Mouse (Mus musculus) cerebellum, adult 11 months (tissue): Measurements from ENCODE around the gene Rnf167.
A peak's percentile ranks its signal among the peaks of the same experiment; 100 is the strongest.

Source experiments
- DNase-seq: peaks from one replicate; pipeline ENCODE4 v3.0.0; 2022

The Rnf167 gene

DNA sequence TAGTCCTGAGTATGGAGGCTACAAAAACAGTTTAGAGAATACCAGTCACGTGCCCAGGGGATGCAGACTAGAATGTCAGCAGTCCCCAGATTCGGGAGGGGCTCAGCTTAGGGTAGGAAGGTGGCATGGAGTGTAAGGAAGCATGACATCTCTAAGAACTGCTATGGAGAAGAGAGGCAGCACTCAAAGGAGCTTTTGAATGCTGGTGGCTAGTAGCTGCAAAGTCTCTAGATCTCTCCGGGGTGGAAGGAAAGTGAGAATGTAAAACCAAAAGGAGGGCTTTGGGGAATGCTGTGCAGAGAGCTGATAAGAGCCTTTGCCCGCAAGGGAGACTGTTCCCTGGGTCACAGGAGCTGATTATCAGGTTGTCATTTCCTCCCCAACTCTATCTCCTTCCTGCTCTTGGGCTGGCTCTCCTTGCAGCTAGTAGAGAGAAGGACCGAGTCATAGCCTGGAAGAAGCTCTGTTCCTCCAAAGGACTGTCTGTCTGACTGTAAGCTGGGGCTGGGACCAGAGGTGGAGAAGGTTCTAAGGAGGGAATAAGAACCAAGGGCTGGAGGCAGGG, 8.2 kb upstream of the Rnf167 start, which contains the start of gene Gp1ba:
Gene Gp1ba, plus strand, starts transcription at position 409 of the 565 bp plus-strand sequence.
- DNase-seq: no peak

DNA sequence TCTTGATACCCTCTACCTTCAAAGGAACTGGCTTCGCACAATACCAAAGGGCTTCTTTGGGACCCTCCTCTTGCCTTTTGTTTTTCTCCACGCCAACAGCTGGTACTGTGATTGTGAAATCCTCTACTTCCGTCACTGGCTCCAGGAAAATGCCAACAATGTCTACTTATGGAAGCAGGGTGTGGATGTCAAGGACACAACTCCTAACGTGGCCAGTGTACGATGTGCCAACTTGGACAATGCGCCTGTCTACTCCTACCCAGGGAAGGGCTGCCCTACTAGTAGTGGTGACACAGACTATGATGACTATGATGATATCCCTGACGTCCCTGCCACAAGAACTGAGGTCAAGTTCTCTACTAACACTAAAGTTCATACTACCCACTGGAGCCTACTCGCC, 7.1 kb upstream of the Rnf167 start:
- DNase-seq: no peak

DNA sequence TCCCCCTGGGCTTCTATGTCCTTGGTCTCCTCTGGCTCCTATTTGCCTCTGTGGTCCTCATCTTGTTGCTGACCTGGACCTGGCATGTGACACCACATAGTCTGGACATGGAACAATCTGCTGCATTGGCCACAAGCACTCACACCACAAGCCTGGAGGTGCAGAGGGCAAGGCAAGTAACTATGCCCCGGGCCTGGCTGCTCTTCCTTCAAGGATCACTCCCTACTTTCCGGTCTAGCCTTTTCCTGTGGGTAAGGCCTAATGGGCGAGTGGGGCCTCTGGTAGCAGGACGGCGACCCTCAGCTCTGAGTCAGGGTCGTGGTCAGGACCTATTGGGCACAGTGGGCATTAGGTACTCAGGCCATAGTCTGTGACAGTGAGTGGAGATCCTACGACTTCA, 5.8 kb upstream of the Rnf167 start:
- no peak for DNase-seq

DNA sequence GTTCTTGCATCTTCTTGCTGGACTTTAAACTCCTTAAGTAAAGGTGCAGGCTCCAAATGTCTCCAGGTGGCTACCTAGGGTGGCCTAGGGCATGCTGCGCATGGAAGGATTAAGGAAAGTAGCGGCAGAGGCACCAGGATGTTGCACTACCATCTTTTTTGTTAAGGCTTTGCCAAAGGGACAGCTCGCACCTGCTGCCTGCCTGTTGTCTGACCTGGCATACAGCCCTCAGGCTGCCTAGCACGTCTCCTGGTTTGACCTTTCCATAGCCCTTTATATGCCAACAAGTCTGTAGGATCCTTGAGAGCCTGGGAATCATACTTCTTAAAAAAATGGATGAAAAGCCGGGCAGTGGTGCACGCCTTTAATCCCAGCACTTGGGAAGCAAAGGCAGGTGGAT, 4.0 kb upstream of the Rnf167 start:
- no peak for DNase-seq

DNA sequence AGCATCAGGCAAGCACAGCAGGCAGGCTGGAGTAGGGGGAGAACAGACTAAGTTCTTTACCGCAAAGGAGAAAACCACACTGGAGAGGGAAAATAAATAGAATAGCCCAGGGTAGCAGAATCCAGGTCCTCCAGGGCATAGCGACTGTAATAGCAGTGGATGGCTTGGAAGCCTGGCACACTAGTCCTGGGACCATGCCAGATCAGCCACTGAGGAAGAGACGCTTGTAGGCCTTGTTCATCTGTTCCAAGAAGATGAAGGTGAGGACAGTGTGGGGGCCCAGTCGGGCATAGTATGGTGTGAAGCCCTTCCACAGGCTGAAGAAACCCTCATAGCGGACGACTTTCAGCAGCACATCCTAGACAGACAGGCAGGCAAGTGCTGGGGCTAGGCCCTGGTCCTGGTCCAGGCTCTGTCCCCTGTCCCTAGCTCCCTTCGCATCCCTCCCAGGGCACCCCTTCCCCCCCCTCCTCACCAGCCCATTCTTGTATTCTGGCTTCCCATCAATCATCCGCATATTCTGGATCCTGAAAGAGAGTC, 2.4 kb upstream of the Rnf167 start:
- DNase-seq: no peak

DNA sequence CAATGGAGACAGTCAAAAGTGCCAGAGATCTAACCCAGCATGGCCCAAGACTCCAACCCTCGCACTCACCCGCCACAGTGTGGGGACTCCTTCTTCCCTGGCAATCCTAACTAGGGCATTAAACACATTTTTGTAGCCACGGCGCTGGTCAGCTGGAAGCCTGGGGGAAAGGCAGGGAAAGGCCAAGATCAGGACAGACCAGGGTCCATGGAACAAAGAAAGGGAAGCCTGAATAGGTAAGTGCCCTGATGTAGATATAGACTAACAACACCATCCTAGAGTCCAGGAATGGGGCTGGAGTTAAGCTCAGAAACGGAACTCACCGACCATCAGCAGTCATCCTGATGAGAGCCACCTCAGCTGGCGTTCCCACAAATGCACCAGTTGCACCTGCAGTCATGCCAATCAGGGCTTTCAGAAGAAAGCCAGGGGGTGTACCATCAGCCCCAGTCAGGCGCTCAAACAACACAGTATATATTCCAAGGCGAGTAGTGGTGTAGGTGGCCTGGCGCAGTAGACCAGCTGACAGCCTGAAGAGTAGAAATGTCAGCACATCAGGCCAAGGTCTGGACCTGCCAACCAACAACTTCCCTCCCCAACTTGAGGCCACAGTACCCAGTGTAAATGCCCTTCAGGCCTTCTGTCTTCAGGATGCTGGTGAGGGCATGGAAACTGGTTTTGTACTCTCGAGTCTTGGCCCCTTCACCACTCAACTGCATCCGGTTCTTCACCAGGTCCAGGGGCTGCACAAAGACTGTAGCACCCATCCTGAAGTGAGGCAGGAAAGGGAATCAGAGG, 1.4 kb upstream of the Rnf167 start:
- no peak for DNase-seq

GRCm38 (mm10) chr11:70646259-70646555, 828 bp upstream of the Rnf167 start:
- DNase-seq: peak; percentile 48

DNA sequence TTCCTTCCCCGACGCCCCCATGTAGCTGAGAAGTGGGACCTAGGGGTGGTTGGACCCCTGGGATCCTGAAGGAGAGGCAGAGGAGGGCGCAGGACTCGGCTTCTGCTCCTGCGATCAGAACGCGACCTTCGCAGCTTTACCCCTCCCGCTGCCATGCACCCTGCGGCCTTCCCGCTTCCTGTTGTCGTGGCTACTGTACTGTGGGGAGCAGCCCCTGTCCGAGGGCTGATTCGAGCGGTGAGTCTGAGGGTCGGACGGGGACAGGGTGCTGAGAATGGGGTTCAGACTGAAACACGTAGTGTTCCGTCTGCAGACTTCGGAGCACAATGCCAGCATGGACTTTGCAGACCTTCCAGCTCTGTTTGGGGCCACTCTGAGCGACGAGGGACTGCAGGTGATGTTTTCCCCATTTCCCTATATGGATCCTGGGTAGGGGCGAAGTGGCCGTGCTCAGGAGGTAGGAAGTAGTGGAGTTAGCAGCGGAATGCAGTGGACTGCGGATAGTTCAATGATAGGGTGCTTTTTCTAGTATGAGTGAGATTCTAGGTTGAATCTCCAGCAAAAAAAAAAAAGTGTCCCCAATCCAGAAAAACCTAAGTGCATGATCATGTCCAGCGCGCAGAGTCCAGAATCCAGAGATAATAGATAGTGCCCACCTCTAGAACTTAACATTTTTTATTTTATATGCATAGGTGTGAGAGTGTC, 833 bp downstream of the Rnf167 start:
- DNase-seq: no peak

- no peak for DNase-seq
These were observed 1.5 kb downstream of the Rnf167 start for GRCm38 (mm10) chr11:70648512-70648911.

- no peak for DNase-seq
These were observed 2.2 kb downstream of the Rnf167 start for GRCm38 (mm10) chr11:70649185-70649734.

- no peak for DNase-seq
These were observed 3.5 kb downstream of the Rnf167 start for GRCm38 (mm10) chr11:70650322-70651175.

GRCm38 (mm10) chr11:70651391-70651790, 4.4 kb downstream of the Rnf167 start:
- DNase-seq: no peak

DNA sequence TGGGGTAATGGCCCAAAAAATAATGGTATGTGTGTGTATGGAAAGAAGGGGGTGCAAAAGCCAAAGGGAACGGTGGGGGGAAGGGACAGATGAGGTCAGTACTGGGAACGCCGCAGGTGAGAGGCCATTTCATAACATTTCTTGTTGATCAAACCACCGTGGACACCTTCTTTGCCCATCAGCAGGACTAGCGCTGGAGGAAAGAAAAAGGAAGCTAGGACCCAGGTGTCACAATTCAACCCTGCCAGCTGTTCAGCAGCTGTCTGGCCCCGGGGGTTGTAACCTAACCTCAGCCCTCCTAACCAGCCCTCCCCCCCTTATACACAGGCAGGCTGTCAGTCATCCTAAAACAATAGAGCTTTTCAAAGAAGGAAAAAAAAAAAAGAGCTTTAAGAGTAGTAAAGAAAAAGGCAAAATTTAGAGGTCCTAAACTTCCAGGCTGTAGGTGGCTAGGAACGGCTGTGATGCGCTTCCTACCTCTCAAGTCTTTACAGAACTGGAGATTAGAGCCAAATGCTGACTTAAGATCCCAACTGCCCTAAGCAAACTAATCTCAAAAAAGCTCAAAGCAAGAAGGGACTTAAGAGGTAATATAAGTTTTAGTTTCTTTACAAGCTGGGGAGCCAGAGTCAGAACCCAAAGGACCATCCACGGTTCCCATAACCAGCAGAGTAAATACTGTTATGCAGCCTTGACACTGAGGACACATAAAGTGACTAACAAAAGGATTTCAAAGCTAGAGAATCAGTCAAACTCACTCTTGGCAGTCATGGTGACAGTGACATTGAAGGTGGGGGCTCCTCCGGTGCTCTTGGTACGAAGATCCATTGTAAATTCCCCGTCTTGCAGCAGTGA, 5.2 kb downstream of the Rnf167 start:
- DNase-seq: peak; percentile 24

DNA sequence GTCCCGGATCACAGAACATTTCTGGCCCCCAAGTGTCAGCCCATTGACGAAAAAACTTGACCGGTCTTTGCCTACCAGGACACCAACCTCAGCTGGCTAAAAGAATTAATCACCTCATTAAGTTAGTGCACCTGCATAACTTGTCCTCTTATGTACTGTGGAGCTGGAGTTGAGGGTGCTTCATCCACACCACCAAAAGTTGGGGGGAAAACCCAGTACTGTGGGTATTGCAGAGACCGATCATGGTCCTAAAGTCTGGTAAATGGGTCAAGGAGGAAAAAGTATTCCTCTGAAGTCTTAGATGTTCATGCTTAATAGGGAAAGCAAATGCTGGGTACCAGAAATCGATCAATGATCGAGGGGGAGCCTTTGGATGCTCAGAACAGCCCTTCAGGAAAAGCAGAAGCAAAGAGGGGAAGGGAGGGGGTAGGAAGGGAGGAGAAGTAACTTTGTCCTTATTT, 5.9 kb downstream of the Rnf167 start:
- peak; percentile 24 for DNase-seq

GRCm38 (mm10) chr11:70653345-70654197, 6.5 kb downstream of the Rnf167 start:
- peak; percentile 22 for DNase-seq

GRCm38 (mm10) chr11:70654198-70654922, 7.3 kb downstream of the Rnf167 start, which contains the start of gene Pfn1:
Gene Pfn1, minus strand, starts transcription at chr11:70654644.
- peak; percentile 72 for DNase-seq

DNA sequence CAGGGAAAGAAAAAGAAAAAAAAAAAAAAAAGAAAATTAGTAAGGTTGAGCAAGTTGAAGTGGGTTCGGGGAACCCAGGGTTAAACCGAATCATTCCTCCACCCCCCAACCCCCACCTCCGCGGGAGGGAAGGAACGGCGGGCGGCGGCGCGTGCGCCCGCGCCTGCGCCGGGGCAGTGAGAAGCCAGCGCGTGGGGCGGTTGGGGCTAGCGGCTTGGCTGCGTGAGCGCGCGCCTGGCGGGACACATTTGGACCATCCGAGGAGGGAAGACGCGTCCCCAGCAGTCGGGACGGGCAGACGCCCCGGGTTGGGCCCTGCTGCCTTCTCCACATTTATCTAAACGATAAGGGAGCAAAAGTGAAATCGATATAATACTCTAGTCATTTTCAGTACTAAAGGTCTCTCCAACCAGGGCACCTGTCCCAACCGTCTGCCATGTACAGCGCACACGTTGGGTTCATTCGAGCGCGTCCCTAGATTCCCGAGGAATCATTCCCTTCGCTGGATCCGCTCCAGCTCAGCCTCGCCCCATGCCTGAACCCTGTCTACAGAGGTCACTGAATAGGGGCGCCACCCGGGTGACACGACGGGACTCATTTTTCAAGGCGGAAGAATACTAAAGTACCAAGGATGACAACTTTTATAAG, 8.0 kb downstream of the Rnf167 start:
- DNase-seq: peak; percentile 80

DNA sequence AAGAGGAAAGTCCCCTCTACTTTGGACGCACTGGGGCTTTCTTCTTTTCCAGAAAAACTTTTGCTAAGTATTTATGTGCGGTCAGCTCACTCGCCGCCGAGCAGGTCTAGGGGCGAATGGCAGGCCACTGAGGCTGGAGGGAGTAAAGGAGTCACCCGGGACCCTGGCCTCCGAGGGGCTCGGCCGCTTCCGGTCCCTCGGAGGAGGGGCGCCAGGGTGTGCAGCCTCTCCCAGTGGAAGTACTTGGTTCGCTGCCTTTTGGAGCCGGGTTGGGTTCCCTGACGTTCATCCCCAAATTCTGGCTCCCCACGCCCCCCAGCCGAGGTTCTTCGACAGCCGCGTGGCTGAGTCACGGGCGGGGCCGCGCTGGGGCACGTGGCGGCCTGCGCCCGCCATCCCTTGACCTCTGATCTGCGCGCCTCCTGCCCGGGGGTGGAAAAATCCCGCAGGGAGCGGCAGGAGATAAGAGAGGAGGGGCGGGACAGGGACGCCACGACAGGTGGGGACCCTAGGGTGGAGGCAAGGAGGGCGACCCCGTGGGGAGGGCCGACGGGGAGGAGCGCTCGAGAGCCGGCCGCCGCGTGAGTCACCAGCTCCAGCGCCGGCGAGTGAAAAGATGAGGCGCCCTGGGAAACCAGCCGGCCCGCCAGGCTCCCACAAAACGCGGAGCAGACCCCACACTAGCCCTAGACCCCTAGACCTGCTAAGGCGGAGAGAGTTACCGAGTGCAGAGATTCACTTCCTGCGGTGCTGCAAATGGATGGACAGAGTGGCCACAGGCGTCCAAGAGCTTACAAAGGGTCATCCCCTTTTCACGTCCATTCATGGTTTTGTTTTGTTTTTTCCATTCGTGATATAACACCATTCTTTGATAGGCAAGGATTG, 8.8 kb downstream of the Rnf167 start:
- peak; percentile 41 for DNase-seq
